Mouse (Mus musculus) T-helper 1 cell (primary cell): ENCODE measurements around the gene Mysm1.

Experiments used
- in situ Hi-C: fragments of 300-600 bp; cut with MboI, MseI; formaldehyde crosslinking; loops from one replicate; pipeline ENCODE4 v1.15.1; 2025; ENCODE audit warnings: high pct_unique_total_duplicates

The Mysm1 gene

GRCm38 (mm10) chr4:94978590-94979499 lies at the start of gene Mysm1:
TSS of gene Mysm1 (minus strand) at chr4:94979100.
- in situ Hi-C loops = no loop called here

GRCm38 (mm10) chr4:95025847-95026600 lies 47.1 kb upstream of the Mysm1 start:
- in situ Hi-C loops = no loop called here

GRCm38 (mm10) chr4:95023350-95023953 lies 44.6 kb upstream of the Mysm1 start:
- in situ Hi-C loops = no loop called here

GRCm38 (mm10) chr4:95021649-95022637 lies 43.0 kb upstream of the Mysm1 start:
- in situ Hi-C loops = no loop called here

GRCm38 (mm10) chr4:95020201-95020600 lies 41.3 kb upstream of the Mysm1 start:
- in situ Hi-C loops = no loop called here

- in situ Hi-C loops = no loop called here
These were observed 39.3 kb upstream of the Mysm1 start for GRCm38 (mm10) chr4:95018221-95018620.

GRCm38 (mm10) chr4:95012706-95013105 lies 33.8 kb upstream of the Mysm1 start:
- in situ Hi-C loops = no loop called here

- in situ Hi-C loops = no loop called here
These were observed 33.4 kb upstream of the Mysm1 start for GRCm38 (mm10) chr4:95012256-95012655.

- in situ Hi-C loops = loop anchor here (5.0 to 10.0 kb wide), 3 partner anchors 39 to 859 kb away; no protein-coding TSS in a partner anchor
These were observed 29.5 kb upstream of the Mysm1 start for GRCm38 (mm10) chr4:95008175-95009057.

- in situ Hi-C loops = loop anchor here (5.0 to 10.0 kb wide), 3 partner anchors 40 to 860 kb away; no protein-coding TSS in a partner anchor
These were observed 28.9 kb upstream of the Mysm1 start for GRCm38 (mm10) chr4:95007759-95008158.

- in situ Hi-C loops = loop anchor here (5.0 to 10.0 kb wide), 3 partner anchors 42 to 862 kb away; no protein-coding TSS in a partner anchor
These were observed 26.4 kb upstream of the Mysm1 start for GRCm38 (mm10) chr4:95005251-95005830.

GRCm38 (mm10) chr4:95001043-95001775 lies 22.3 kb upstream of the Mysm1 start:
- in situ Hi-C loops = loop anchor here (10.0 kb wide), 1 partner anchor 294 kb away; no protein-coding TSS in a partner anchor

GRCm38 (mm10) chr4:95000147-95000546 lies 21.2 kb upstream of the Mysm1 start:
- in situ Hi-C loops = loop anchor here (10.0 kb wide), 1 partner anchor 295 kb away; no protein-coding TSS in a partner anchor

GRCm38 (mm10) chr4:94999249-94999648 lies 20.3 kb upstream of the Mysm1 start:
- in situ Hi-C loops = loop anchor here (10.0 kb wide), 1 partner anchor 276 kb away; no protein-coding TSS in a partner anchor

- in situ Hi-C loops = loop anchor here (10.0 kb wide), 1 partner anchor 279 kb away; no protein-coding TSS in a partner anchor
These were observed 17.0 kb upstream of the Mysm1 start for GRCm38 (mm10) chr4:94995862-94996261.

- in situ Hi-C loops = loop anchor here (10.0 kb wide), 1 partner anchor 285 kb away; no protein-coding TSS in a partner anchor
These were observed 11.3 kb upstream of the Mysm1 start for GRCm38 (mm10) chr4:94990204-94990603.

- in situ Hi-C loops = no loop called here
These were observed 8.8 kb upstream of the Mysm1 start for GRCm38 (mm10) chr4:94987725-94988124.

- in situ Hi-C loops = no loop called here
These were observed 608 bp upstream of the Mysm1 start for GRCm38 (mm10) chr4:94979500-94979915.
